Mouse (Mus musculus): ENCODE data around the gene Zfp710.

GRCm38 (mm10) chr7:80026118-80026989 lies 1.7 kb downstream of the Zfp710 start:
- TF ChIP-seq POLR2A (IDR thresholded peaks at IDR 0.05; ENCODE audit: insufficient read length, low read depth) (peak; percentile 64), POLR2AphosphoS2 (IDR thresholded peaks at IDR 0.05; ENCODE audit: insufficient read length, low read depth) (peak; percentile 47), E2F4 (IDR thresholded peaks at IDR 0.05; ENCODE audit: insufficient read depth) (no peak), USF1 (IDR thresholded peaks at IDR 0.05; ENCODE audit: low read depth) (no peak), TCF12 (IDR thresholded peaks at IDR 0.05; ENCODE audit: insufficient read depth, poor library complexity, severe bottlenecking) (no peak), MAX (IDR thresholded peaks at IDR 0.05; ENCODE audit: low read depth) (no peak), MYOG (IDR thresholded peaks at IDR 0.05; ENCODE audit: control insufficient read depth in 1 of 3, insufficient read depth in 1 of 3, insufficient read length in 2 of 3, low read depth in 2 of 3) (no peak), CEBPB (IDR thresholded peaks at IDR 0.05; ENCODE audit: insufficient read depth, poor library complexity, severe bottlenecking) (no peak), REST (IDR thresholded peaks at IDR 0.05; ENCODE audit: insufficient read depth, insufficient read length) (no peak)

Measured in myocyte (in vitro differentiated cells).